Mouse (Mus musculus) inflammation-experienced regulatory T-cells, adult 6 months (primary cell): ENCODE measurements around the gene Ube2d3. TPM values are rescaled to one million over a fixed set of nuclear protein-coding genes. Genes with fewer than 3 reads are reported as not detected.
"Not testable (repeated sequence)": the region's sequence is repeated elsewhere in the genome, so short reads cannot be mapped to it uniquely, and the experiment has no call there.

Source experiments
- ATAC-seq: one replicate; pipeline ENCODE4 v1.8.0; 2017
- polyA plus RNA-seq, 3 experiments: library from polyadenylated mRNA; unstranded; fragments of 100-300 nt; shearing (Covaris generic); gene quantifications; one replicate each; pipeline ENCODE4 v1.2.1; 2017

Gene Ube2d3
- polyA plus RNA-seq, 3 experiments from 2014 or later = 322 to 504 (median 355) TPM

- peak; percentile 37 for ATAC-seq
Measured at GRCm38 (mm10) chr3:135438913-135439531, 1.1 kb downstream of the Ube2d3 start.

- no peak for ATAC-seq
Measured at GRCm38 (mm10) chr3:135439651-135440050, 1.7 kb downstream of the Ube2d3 start.

- peak; percentile 25 for ATAC-seq
Measured at GRCm38 (mm10) chr3:135440221-135440620, 2.3 kb downstream of the Ube2d3 start.

- no peak for ATAC-seq
Measured at GRCm38 (mm10) chr3:135440621-135441020, 2.7 kb downstream of the Ube2d3 start.

GRCm38 (mm10) chr3:135444930-135445329, 7.0 kb downstream of the Ube2d3 start:
- peak; percentile 7 for ATAC-seq

- no peak for ATAC-seq
Measured at GRCm38 (mm10) chr3:135458981-135459380, 21.0 kb downstream of the Ube2d3 start.

- no peak for ATAC-seq
Measured at GRCm38 (mm10) chr3:135468402-135468801, 30.5 kb downstream of the Ube2d3 start.

- no peak for ATAC-seq
Measured at GRCm38 (mm10) chr3:135469146-135469545, 31.2 kb downstream of the Ube2d3 start.

GRCm38 (mm10) chr3:135469974-135470373, 32.0 kb downstream of the Ube2d3 start:
- ATAC-seq = peak; percentile 36

GRCm38 (mm10) chr3:135470823-135471222, 32.9 kb downstream of the Ube2d3 start:
- no peak for ATAC-seq

- no peak for ATAC-seq
Measured at GRCm38 (mm10) chr3:135475025-135475424, 37.1 kb downstream of the Ube2d3 start.

GRCm38 (mm10) chr3:135476286-135476685, 38.3 kb downstream of the Ube2d3 start:
- ATAC-seq = no peak

GRCm38 (mm10) chr3:135476977-135477376, 39.0 kb downstream of the Ube2d3 start:
- no peak for ATAC-seq

- ATAC-seq = not testable (repeated sequence)
Measured at GRCm38 (mm10) chr3:135479090-135479489, 41.1 kb downstream of the Ube2d3 start.

- no peak for ATAC-seq
Measured at GRCm38 (mm10) chr3:135480767-135481166, 42.8 kb downstream of the Ube2d3 start.

GRCm38 (mm10) chr3:135481608-135482007, 43.7 kb downstream of the Ube2d3 start:
- no peak for ATAC-seq

GRCm38 (mm10) chr3:135484650-135485049, 46.7 kb downstream of the Ube2d3 start:
- ATAC-seq = not testable (repeated sequence)

- ATAC-seq = peak; percentile 87
Measured at GRCm38 (mm10) chr3:135485128-135485899, 47.4 kb downstream of the Ube2d3 start, which contains the start of gene Manba. Gene Manba (plus strand): TSS chr3:135485611.

- peak; percentile 33 for ATAC-seq
Measured at GRCm38 (mm10) chr3:135485900-135486241, 47.9 kb downstream of the Ube2d3 start.

- ATAC-seq = peak; percentile 29
Measured at GRCm38 (mm10) chr3:135486351-135486750, 48.4 kb downstream of the Ube2d3 start.

- ATAC-seq = no peak
Measured at GRCm38 (mm10) chr3:135487803-135488202, 49.9 kb downstream of the Ube2d3 start.

- no peak for ATAC-seq
Measured at GRCm38 (mm10) chr3:135489865-135490520, 52.0 kb downstream of the Ube2d3 start.

GRCm38 (mm10) chr3:135491102-135491501, 53.2 kb downstream of the Ube2d3 start:
- ATAC-seq = no peak

GRCm38 (mm10) chr3:135493320-135493719, 55.4 kb downstream of the Ube2d3 start:
- ATAC-seq = not testable (repeated sequence)
